Mouse (Mus musculus): ENCODE data around the gene Prc1.

- TF ChIP-seq ELF1 (IDR thresholded peaks at IDR 0.05; ENCODE audit: low read depth, low read length) (peak; percentile 41; the same call in 1 of the 2 replicates), POLR2A (IDR thresholded peaks at IDR 0.05; ENCODE audit: low read depth, low read length) (peak; percentile 95), RCOR1 (conservative IDR thresholded peaks at IDR 0.05; ENCODE audit: low read depth, low read length) (no peak), EP300 (IDR thresholded peaks at IDR 0.05; ENCODE audit: low read length) (no peak), MAZ (IDR thresholded peaks at IDR 0.05; ENCODE audit: low read depth, low read length) (0 out of 2 replicates have a peak, but pooled peaks have one; percentile 24), USF1 (IDR thresholded peaks at IDR 0.05; ENCODE audit: low read depth, low read length) (no peak)
These were observed at the start of gene Prc1 for GRCm38 (mm10) chr7:80294062-80294763.

All from CH12.LX (cell line).